Mouse (Mus musculus) CH12.LX (cell line): ENCODE data around the gene Slc6a16. TPM values are rescaled to one million over a fixed set of nuclear protein-coding genes. Genes with fewer than 3 reads are reported as not detected.

Experiments used
- DNase-seq: peaks from one replicate; pipeline ENCODE4 v3.0.0-alpha.2; 2013; ENCODE audit errors: extremely low read depth
- H3K27ac ChIP-seq: 2 replicates; pipeline ENCODE4 v1.5.1; 2012; ENCODE audit warnings: low read depth, mild to moderate bottlenecking, control low read depth, moderate library complexity; ENCODE audit not compliant: insufficient read depth
- H3K27me3 ChIP-seq: replicated peaks from 2 replicates; pipeline ENCODE3; 2012; ENCODE audit warnings: inconsistent platforms
- H3K36me3 ChIP-seq, 2 experiments: replicated peaks in 1 of 2; 2 replicates each; pipeline versions ENCODE3 to v1.6.1; 2012; ENCODE audit warnings: inconsistent platforms in 1 of 2, low read length in 1 of 2, mild to moderate bottlenecking in 1 of 2, mixed read lengths in 1 of 2, moderate library complexity in 1 of 2; ENCODE audit not compliant: control insufficient read depth in 1 of 2, insufficient read depth in 1 of 2
- H3K4me1 ChIP-seq, 2 experiments: 2 replicates each; pipeline ENCODE4 v1.6.1; 2012; ENCODE audit warnings: inconsistent platforms in 1 of 2, moderate library complexity in 1 of 2; ENCODE audit not compliant: insufficient read depth in 2 of 2, control insufficient read depth in 1 of 2
- H3K4me2 ChIP-seq: 2 replicates; pipeline ENCODE4 v1.6.1; 2012; ENCODE audit warnings: low read depth, mild to moderate bottlenecking, control low read depth; ENCODE audit not compliant: poor library complexity, insufficient read depth, severe bottlenecking
- H3K4me3 ChIP-seq, 3 experiments: fragments of 150-350 bp in 1 of 3; sonication (generic) in 1 of 3; replicated peaks in 1 of 3; 2 replicates each; pipeline versions ENCODE3 to v1.5.1; 2011 to 2012; ENCODE audit warnings: low read depth in 2 of 3, low read length in 2 of 3, mild to moderate bottlenecking in 2 of 3, moderate library complexity in 2 of 3, control low read depth in 1 of 3, improper control_type of control experiment in 1 of 3, inconsistent platforms in 1 of 3, mixed read lengths in 1 of 3; ENCODE audit not compliant: poor library complexity in 1 of 3
- H3K79me2 ChIP-seq: replicated peaks from 2 replicates; pipeline ENCODE4 v1.6.1; 2012; ENCODE audit warnings: mild to moderate bottlenecking, moderate library complexity; ENCODE audit not compliant: control insufficient read depth, poor library complexity, insufficient read depth, severe bottlenecking; ENCODE audit errors: extremely low read depth
- H3K9ac ChIP-seq: 2 replicates; pipeline ENCODE4 v1.6.1; 2012; ENCODE audit warnings: low read depth, mild to moderate bottlenecking, control low read depth, moderate library complexity; ENCODE audit not compliant: insufficient read depth
- H3K9me3 ChIP-seq: replicated peaks from 2 replicates; pipeline ENCODE3; 2012; ENCODE audit warnings: low read length, inconsistent platforms, mixed read lengths
- BHLHE40 ChIP-seq: IDR thresholded peaks from 2 replicates; pipeline ENCODE4 v1.6.1; 2011; ENCODE audit warnings: mild to moderate bottlenecking, low read depth, low read length, improper control_type of control experiment
- CHD1 ChIP-seq: IDR thresholded peaks from 2 replicates; pipeline ENCODE4 v1.6.1; 2012; ENCODE audit warnings: low read depth, low read length, improper control_type of control experiment, inconsistent platforms
- CHD2 ChIP-seq: IDR thresholded peaks from 2 replicates; pipeline ENCODE4 v1.6.1; 2011; ENCODE audit warnings: low read length, improper control_type of control experiment
- E2F4 ChIP-seq: IDR thresholded peaks from 2 replicates; pipeline ENCODE4 v1.6.1; 2011; ENCODE audit warnings: low read depth, low read length, improper control_type of control experiment; ENCODE audit not compliant: insufficient replicate concordance
- ELF1 ChIP-seq: IDR thresholded peaks from 2 replicates; pipeline ENCODE4 v1.6.1; 2014; ENCODE audit warnings: low read depth, mild to moderate bottlenecking, inconsistent platforms, low read length, improper control_type of control experiment
- ETS1 ChIP-seq: conservative IDR thresholded peaks from 2 replicates; pipeline ENCODE4 v1.6.1; 2012; ENCODE audit warnings: low read depth, mild to moderate bottlenecking, inconsistent platforms, low read length, improper control_type of control experiment, moderate library complexity
- GABPA ChIP-seq: IDR thresholded peaks from 2 replicates; pipeline ENCODE4 v1.6.1; 2012; ENCODE audit warnings: low read depth, low read length, improper control_type of control experiment, inconsistent platforms; ENCODE audit not compliant: insufficient replicate concordance
- HCFC1 ChIP-seq: IDR thresholded peaks from 2 replicates; pipeline ENCODE4 v1.6.1; 2012; ENCODE audit warnings: low read depth, mild to moderate bottlenecking, inconsistent platforms, low read length, improper control_type of control experiment
- IRF4 ChIP-seq: IDR thresholded peaks from 2 replicates; pipeline ENCODE4 v1.6.1; 2014; ENCODE audit warnings: low read depth, mild to moderate bottlenecking, inconsistent platforms, low read length, improper control_type of control experiment
- JUN ChIP-seq: IDR thresholded peaks from 2 replicates; pipeline ENCODE4 v1.6.1; 2011; ENCODE audit warnings: low read depth, mild to moderate bottlenecking, low read length, improper control_type of control experiment, moderate library complexity; ENCODE audit not compliant: insufficient read depth
- JUND ChIP-seq: conservative IDR thresholded peaks from 2 replicates; pipeline ENCODE4 v1.6.1; 2011; ENCODE audit warnings: low read depth, low read length, improper control_type of control experiment
- KAT2A ChIP-seq: IDR thresholded peaks from 2 replicates; pipeline ENCODE4 v1.6.1; 2012; ENCODE audit warnings: low read length, improper control_type of control experiment, inconsistent platforms; ENCODE audit not compliant: insufficient replicate concordance
- MAFK ChIP-seq: IDR thresholded peaks from 2 replicates; pipeline ENCODE4 v1.6.1; 2011; ENCODE audit warnings: low read length, improper control_type of control experiment; ENCODE audit not compliant: insufficient replicate concordance
- MAX ChIP-seq: IDR thresholded peaks from 2 replicates; pipeline ENCODE4 v1.6.1; 2011; ENCODE audit warnings: low read length, improper control_type of control experiment
- MAZ ChIP-seq: IDR thresholded peaks from 2 replicates; pipeline ENCODE4 v1.6.1; 2012; ENCODE audit warnings: low read depth, mild to moderate bottlenecking, inconsistent platforms, low read length, improper control_type of control experiment, moderate library complexity
- MXI1 ChIP-seq: IDR thresholded peaks from 2 replicates; pipeline ENCODE4 v1.6.1; 2011; ENCODE audit warnings: mild to moderate bottlenecking, low read depth, low read length, improper control_type of control experiment
- MYC ChIP-seq: IDR thresholded peaks from 2 replicates; pipeline ENCODE4 v1.6.1; 2011; ENCODE audit warnings: low read depth, mild to moderate bottlenecking, improper control_type of control experiment, low read length
- NELFE ChIP-seq: IDR thresholded peaks from 2 replicates; pipeline ENCODE4 v1.6.1; 2011; ENCODE audit warnings: low read depth, low read length, improper control_type of control experiment
- NRF1 ChIP-seq: IDR thresholded peaks from 2 replicates; pipeline ENCODE4 v1.6.1; 2014; ENCODE audit warnings: low read depth, mild to moderate bottlenecking, inconsistent platforms, low read length, improper control_type of control experiment, moderate library complexity
- PAX5 ChIP-seq: IDR thresholded peaks from 2 replicates; pipeline ENCODE4 v1.6.1; 2012; ENCODE audit warnings: low read length, inconsistent platforms, mixed read lengths
- POLR2A ChIP-seq: IDR thresholded peaks from 2 replicates; pipeline ENCODE4 v1.6.1; 2011; ENCODE audit warnings: low read depth, mild to moderate bottlenecking, improper control_type of control experiment, low read length
- RCOR1 ChIP-seq: conservative IDR thresholded peaks from 2 replicates; pipeline ENCODE4 v1.6.1; 2012; ENCODE audit warnings: low read depth, mild to moderate bottlenecking, inconsistent platforms, low read length, improper control_type of control experiment
- SIN3A ChIP-seq: IDR thresholded peaks from 2 replicates; pipeline ENCODE4 v1.6.1; 2012; ENCODE audit warnings: low read length, improper control_type of control experiment, inconsistent platforms
- SMC3 ChIP-seq: IDR thresholded peaks from 2 replicates; pipeline ENCODE4 v1.6.1; 2011; ENCODE audit warnings: low read depth, low read length, improper control_type of control experiment
- TBP ChIP-seq: conservative IDR thresholded peaks from 2 replicates; pipeline ENCODE4 v1.6.1; 2011; ENCODE audit warnings: low read depth, low read length, improper control_type of control experiment
- TCF12 ChIP-seq: IDR thresholded peaks from 2 replicates; pipeline ENCODE4 v1.6.1; 2014; ENCODE audit warnings: low read depth, mild to moderate bottlenecking, inconsistent platforms, low read length, improper control_type of control experiment
- USF1 ChIP-seq: IDR thresholded peaks from 2 replicates; pipeline ENCODE4 v1.6.1; 2014; ENCODE audit warnings: low read depth, mild to moderate bottlenecking, inconsistent platforms, low read length, improper control_type of control experiment
- ZMIZ1 ChIP-seq: IDR thresholded peaks from 2 replicates; pipeline ENCODE4 v1.6.1; 2012; ENCODE audit warnings: low read depth, mild to moderate bottlenecking, inconsistent platforms, low read length, improper control_type of control experiment
- ZNF384 ChIP-seq: IDR thresholded peaks from 2 replicates; pipeline ENCODE4 v1.6.1; 2012; ENCODE audit warnings: low read depth, low read length, improper control_type of control experiment, inconsistent platforms
- dilution Hi-C: fragments of 300-500 bp; cut with MboI; formaldehyde crosslinking; loops from 2 replicates; pipeline ENCODE4 v1.14.3; 2020; ENCODE audit warnings: low sequenced_read_pairs; ENCODE audit not compliant: extremely low pct_unique_long_range_greater_than_20kb, extremely low pct_ligation_motif_present
- in situ Hi-C: fragments of 300-500 bp; cut with MboI; formaldehyde crosslinking; loops from 3 replicates; pipeline ENCODE4 v1.14.3; 2019; ENCODE audit warnings: low sequenced_read_pairs, low pct_ligation_motif_present, low pct_unique_long_range_greater_than_20kb, mixed read lengths
- polyA plus RNA-seq: library from polyadenylated mRNA; unstranded; fragments of >175 nt; gene quantifications from 2 replicates; pipeline ENCODE4 v1.2.1, GENCODE M21; 2012; ENCODE audit warnings: low read depth; ENCODE audit not compliant: insufficient read length
- total RNA-seq, 2 experiments: library from RNA; depleted of rRNA; stranded (reverse); fragments of 300-350 nt in 1 of 2; fragments of >200 nt in 1 of 2; gene quantifications; 2 replicates each; pipeline ENCODE4 v1.2.3; 2012 to 2014

Slc6a16 gene
- total and polyA plus RNA-seq, 3 experiments = 0.08 to 0.37 (median 0.13) TPM

DNA sequence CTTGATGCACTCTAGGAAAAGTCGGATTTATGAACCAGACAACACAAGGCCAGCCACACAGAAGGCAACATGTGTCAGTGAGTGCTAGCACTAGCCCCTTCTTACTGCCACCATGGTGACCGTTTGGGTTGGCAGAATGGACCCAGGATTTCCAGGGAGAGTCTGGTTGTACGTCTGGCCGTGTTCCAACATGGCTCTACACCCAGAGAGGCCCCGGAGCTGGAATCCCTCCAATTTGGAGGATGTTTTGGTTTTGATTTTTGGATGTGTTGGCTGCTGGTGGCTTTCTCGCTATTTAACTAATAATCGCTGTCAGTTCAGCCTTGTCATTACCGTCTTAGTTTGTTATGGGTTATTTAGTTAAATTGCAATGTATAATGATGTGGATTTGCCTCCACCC is 61.7 kb downstream of the Slc6a16 start:
- Histone ChIP-seq H3K9ac (no peak overlapping the region), H3K4me2 (no peak overlapping the region), H3K27me3 (peaks cover 4% of the 10 kb centered on the region), H3K27ac (no peak overlapping the region), H3K4me3 (no peak overlapping the region), H3K36me3 (peaks cover 7 to 27% of the 10 kb centered on the region in 2 experiments), H3K9me3 (no peaks in the 10 kb centered on the region), H3K4me1 (peaks cover 0 to 9% of the 10 kb centered on the region in 2 experiments; a peak in 1 of 4 replicates), H3K79me2 (no peaks in the 10 kb centered on the region)
- no peak for TF ChIP-seq MAZ
- no peak for TF ChIP-seq NELFE
- TF ChIP-seq JUND = no peak
- no peak for TF ChIP-seq SMC3
- no peak for TF ChIP-seq SIN3A
- no peak for TF ChIP-seq CHD2
- TF ChIP-seq ZMIZ1 = no peak
- TF ChIP-seq TBP = no peak
- TF ChIP-seq MAX = no peak
- TF ChIP-seq E2F4 = no peak
- TF ChIP-seq TCF12 = no peak
- no peak for TF ChIP-seq NRF1
- TF ChIP-seq KAT2A = no peak
- TF ChIP-seq MAFK = no peak
- TF ChIP-seq RCOR1 = no peak
- dilution Hi-C loops (no loop called here), in situ Hi-C loops (loop anchor here (10.0 kb wide), 2 partner anchors 92 to 138 kb away; partner anchors contain the start of genes Slc17a7 and Snrnp70)
- DNase-seq = no peak

- Histone ChIP-seq H3K9ac (no peak overlapping the region), H3K27ac (no peak overlapping the region), H3K4me1 (peaks cover 5 to 19% of the 10 kb centered on the region in 2 experiments), H3K9me3 (no peaks in the 10 kb centered on the region), H3K79me2 (no peaks in the 10 kb centered on the region), H3K4me2 (no peak overlapping the region), H3K27me3 (no peaks in the 10 kb centered on the region), H3K4me3 (no peak overlapping the region), H3K36me3 (peaks cover 7 to 27% of the 10 kb centered on the region in 2 experiments)
- dilution Hi-C loops = no loop called here
- DNase-seq = no peak
- in situ Hi-C loops = loop anchor here (5.0 to 10.0 kb wide), 3 partner anchors 42 to 140 kb away; partner anchors contain the start of genes Slc17a7 and Snrnp70
- no peak for TF ChIP-seq ELF1
- TF ChIP-seq CHD1 = no peak
- no peak for TF ChIP-seq MAZ
- TF ChIP-seq SIN3A = no peak
- no peak for TF ChIP-seq JUND
- TF ChIP-seq ETS1 = no peak
- no peak for TF ChIP-seq SMC3
- TF ChIP-seq KAT2A = no peak
- no peak for TF ChIP-seq PAX5
- TF ChIP-seq MXI1 = no peak
- TF ChIP-seq JUN = no peak
- no peak for TF ChIP-seq E2F4
- TF ChIP-seq IRF4 = no peak
- no peak for TF ChIP-seq HCFC1
- TF ChIP-seq MYC = no peak
- TF ChIP-seq ZNF384 = no peak
- no peak for TF ChIP-seq BHLHE40
- TF ChIP-seq GABPA = no peak
- TF ChIP-seq USF1 = no peak
- TF ChIP-seq POLR2A = no peak
Observed at GRCm38 (mm10) chr7:45304869-45305268, 64.0 kb downstream of the Slc6a16 start.
